Mouse (Mus musculus) heart, adult 2 months (tissue): ENCODE measurements around the gene Acbd7. TPM values are rescaled to one million over a fixed set of nuclear protein-coding genes. Genes with fewer than 3 reads are reported as not detected.

ENCODE experiments used
- DNase-seq, 2 experiments: peaks; one replicate each; pipeline ENCODE4 v3.0.0; 2021
- H3K27ac ChIP-seq: fragments of 200-600 bp; 2 replicates; pipeline ENCODE4 v1.8.1; 2022
- H3K27me3 ChIP-seq: fragments of 200-500 bp; 2 replicates; pipeline ENCODE4 v1.6.1; 2012; ENCODE audit warnings: mild to moderate bottlenecking, low read length, inconsistent platforms, mixed read lengths; ENCODE audit not compliant: control insufficient read depth, insufficient read depth
- H3K36me3 ChIP-seq: fragments of 200-500 bp; 2 replicates; pipeline ENCODE4 v1.6.1; 2012; ENCODE audit warnings: low read length, inconsistent platforms; ENCODE audit not compliant: control insufficient read depth, insufficient read depth
- H3K4me1 ChIP-seq: fragments of 200-500 bp; 2 replicates; pipeline ENCODE4 v1.6.1; 2011; ENCODE audit warnings: low read length; ENCODE audit not compliant: control insufficient read depth, insufficient read depth
- H3K4me3 ChIP-seq: fragments of 200-600 bp; 2 replicates; pipeline ENCODE4 v1.8.1; 2022
- H3K79me2 ChIP-seq: fragments of 200-500 bp; replicated peaks from 2 replicates; pipeline ENCODE4 v1.6.1; 2012; ENCODE audit warnings: mild to moderate bottlenecking, inconsistent platforms, low read length, moderate library complexity, mixed read lengths; ENCODE audit not compliant: control insufficient read depth, insufficient read depth
- H3K9ac ChIP-seq: fragments of 200-500 bp; 2 replicates; pipeline ENCODE4 v1.6.1; 2012; ENCODE audit warnings: low read depth, mild to moderate bottlenecking, control low read depth, inconsistent platforms, low read length, mixed read lengths
- CTCF ChIP-seq: fragments of 200-600 bp; IDR thresholded peaks from 2 replicates; pipeline ENCODE4 v1.8.1; 2022; ENCODE audit warnings: antibody characterized with exemption, mild to moderate bottlenecking, moderate library complexity
- EP300 ChIP-seq: fragments of 200-500 bp; IDR thresholded peaks from 2 replicates; pipeline ENCODE4 v1.6.1; 2011; ENCODE audit warnings: low read depth, low read length, control low read depth; ENCODE audit not compliant: insufficient read depth
- POLR2A ChIP-seq: fragments of 200-500 bp; IDR thresholded peaks from 2 replicates; pipeline ENCODE4 v1.6.1; 2011; ENCODE audit warnings: mild to moderate bottlenecking, low read depth, low read length, control low read depth; ENCODE audit not compliant: insufficient read depth
- WGBS: fragments of 180-500 bp; shearing (Covaris S2); methylation state at CpG from one replicate; pipeline ENCODE4 v1.1.7; 2018; 5-methylcytosine and 5-hydroxymethylcytosine counted together
- intact Hi-C: fragments of 180-260 bp; cut with DNase I; formaldehyde crosslinking; loops from one replicate; pipeline ENCODE4 v1.15.1; 2025
- long read RNA-seq: library from polyadenylated mRNA; stranded (forward); transcript quantifications from one replicate; pipeline ENCODE4 v2.0.0, GENCODE M21; 2021
- polyA plus RNA-seq: library from polyadenylated mRNA; depleted of rRNA; stranded (reverse); fragments of >200 nt; gene quantifications from 2 replicates; pipeline ENCODE4 v1.2.3, GENCODE M21; 2012; rRNA removed
- total RNA-seq, 2 experiments: library from RNA; stranded (reverse); gene quantifications; 2 replicates each; pipeline ENCODE4 v1.2.3; 2021

Acbd7 gene
- 1 to 10 TPM; 1.1 to 1.7 TPM for total RNA-seq
- polyA plus RNA-seq, result not detected in 2 replicates
- long read RNA-seq, result 0 reads

DNA sequence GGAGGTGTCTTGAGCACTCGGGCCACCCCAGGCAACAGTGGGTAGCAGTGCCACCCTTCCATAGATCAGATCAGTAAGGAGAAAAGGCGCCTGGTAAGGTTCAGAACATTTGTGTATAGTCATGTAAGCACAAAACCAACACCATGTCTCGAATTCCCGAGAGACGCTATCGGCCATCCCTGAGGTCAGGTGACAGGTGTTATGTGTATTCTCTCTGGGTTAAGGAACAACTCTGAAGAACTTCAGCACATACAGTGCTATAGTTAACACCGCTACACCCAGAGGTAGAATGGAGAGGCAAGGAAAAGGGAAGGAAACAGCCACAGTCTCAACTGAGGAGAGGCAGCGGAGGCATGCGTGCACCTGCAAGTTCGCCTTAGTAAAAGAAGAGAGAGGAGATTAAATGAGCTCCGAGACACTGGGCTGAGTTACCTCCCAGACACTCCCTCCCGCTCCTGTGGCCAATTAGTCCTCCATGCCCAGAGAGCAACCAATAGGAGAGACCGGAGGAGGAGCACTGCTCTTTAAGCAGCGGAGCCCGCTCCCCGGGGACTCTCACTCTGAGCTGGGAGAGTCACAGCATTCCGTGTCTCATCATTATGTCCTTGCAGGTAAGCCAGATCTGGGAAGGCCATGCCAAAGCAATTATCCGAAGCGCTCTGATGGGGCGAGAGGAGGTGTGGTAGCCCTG, at the start of gene Acbd7:
TSS of gene Acbd7 (plus strand) at position 558 of the 691 bp plus-strand sequence.
- peak within 1 kb of the TSS; percentile 34 for H3K4me3 ChIP-seq
- intact Hi-C loops, result no loop called here
- DNase-seq, result peak; percentile 27 to 41
- peaks cover 2% of the 10 kb centered on the region; the same call in 1 of the 2 replicates for H3K4me1 ChIP-seq
- H3K36me3 ChIP-seq, result no peaks in the 10 kb centered on the region; the same call in 1 of the 2 replicates
- H3K79me2 ChIP-seq, result no peaks in the 10 kb centered on the region; the same call in 1 of the 2 replicates
- no peak within 1 kb of the TSS for H3K27ac ChIP-seq
- no peak within 1 kb of the TSS for H3K9ac ChIP-seq
- H3K27me3 ChIP-seq, result no peaks in the 10 kb centered on the region; the same call in 1 of the 2 replicates
- no peak for TF ChIP-seq EP300
- TF ChIP-seq CTCF, result no peak
- TF ChIP-seq POLR2A, result no peak
- 5% methylated on average over 20 of the region's 20 CpGs for WGBS

DNA sequence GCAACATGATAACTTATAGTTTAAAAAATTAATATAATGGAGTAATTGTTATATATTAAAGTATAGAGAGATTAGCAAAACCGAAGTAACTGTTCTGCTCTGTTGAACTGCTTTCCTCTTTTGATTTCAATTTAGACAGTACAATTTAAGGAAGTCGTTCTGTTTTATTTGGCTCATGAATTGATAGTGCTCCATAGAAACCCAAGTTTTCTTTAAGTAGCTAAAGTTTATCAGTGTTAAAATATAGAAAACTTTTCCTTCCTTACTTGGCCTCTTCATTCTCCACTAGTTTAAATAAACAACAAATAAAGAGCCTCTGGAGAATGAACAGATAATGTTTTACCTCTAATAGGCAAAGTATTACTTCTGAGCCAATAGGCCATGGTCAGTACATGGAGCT, 49.7 kb upstream of the Acbd7 start:
- H3K36me3 ChIP-seq, result 0 out of 2 replicates have a peak, but pooled peaks cover 2% of the 10 kb centered on the region
- intact Hi-C loops, result no loop called here
- H3K4me3 ChIP-seq, result no peak overlapping the region
- WGBS, result 42% methylated on average over 2 of the region's 2 CpGs
- H3K9ac ChIP-seq, result no peak overlapping the region
- no peak for DNase-seq
- peaks cover 5% of the 10 kb centered on the region for H3K4me1 ChIP-seq
- H3K79me2 ChIP-seq, result no peaks in the 10 kb centered on the region
- no peak for TF ChIP-seq EP300
- TF ChIP-seq POLR2A, result no peak
- TF ChIP-seq CTCF, result no peak
- H3K27ac ChIP-seq, result no peak overlapping the region
- H3K27me3 ChIP-seq, result no peaks in the 10 kb centered on the region

DNA sequence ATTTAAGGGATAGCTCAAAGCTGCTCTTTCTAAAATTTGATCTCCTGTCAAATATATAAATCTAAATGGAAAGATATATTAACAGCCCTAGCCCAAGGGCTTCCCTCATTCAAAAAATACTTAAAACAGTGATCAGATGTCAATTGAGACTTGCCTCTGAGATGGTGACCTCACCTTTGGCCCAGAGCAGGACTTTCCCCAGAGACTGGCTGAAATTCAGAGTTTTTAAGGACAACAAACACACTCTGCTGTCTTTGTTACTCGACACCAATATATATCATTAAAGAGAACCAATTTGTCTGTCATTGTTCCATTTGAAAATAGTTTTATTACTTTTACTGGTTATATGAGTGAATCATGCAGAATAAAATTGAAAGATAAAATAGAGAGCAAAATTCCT, 46.4 kb upstream of the Acbd7 start:
- peaks cover 7% of the 10 kb centered on the region for H3K4me1 ChIP-seq
- H3K27ac ChIP-seq, result no peak overlapping the region
- H3K9ac ChIP-seq, result no peak overlapping the region
- no peaks in the 10 kb centered on the region for H3K79me2 ChIP-seq
- intact Hi-C loops, result no loop called here
- 0 out of 2 replicates have a peak, but pooled peaks cover 2% of the 10 kb centered on the region for H3K36me3 ChIP-seq
- 64% methylated on average over 1 of the region's 1 CpGs for WGBS
- DNase-seq, result no peak
- TF ChIP-seq EP300 (no peak), CTCF (no peak), POLR2A (no peak)
- no peaks in the 10 kb centered on the region for H3K27me3 ChIP-seq
- no peak overlapping the region for H3K4me3 ChIP-seq

DNA sequence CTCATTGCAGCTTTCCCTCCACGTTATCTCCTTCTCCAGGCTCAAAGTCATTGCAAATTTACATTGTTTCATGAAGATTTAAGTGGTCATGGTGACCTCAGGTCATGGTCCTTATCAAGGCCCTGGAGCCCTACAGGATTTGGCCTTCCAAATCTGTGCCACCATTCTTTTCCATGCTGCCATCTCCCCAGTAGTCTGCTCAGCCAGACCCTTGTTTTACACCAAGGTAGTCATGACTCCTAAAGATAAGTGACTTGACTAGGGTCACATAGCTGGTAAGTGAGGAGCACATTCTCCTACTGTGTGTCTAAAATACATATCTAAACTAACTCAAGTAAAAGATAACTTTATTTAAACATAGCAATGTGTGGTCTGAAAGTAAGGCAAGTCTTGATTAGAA, 43.8 kb upstream of the Acbd7 start:
- Histone ChIP-seq H3K79me2 (no peaks in the 10 kb centered on the region), H3K9ac (no peak overlapping the region), H3K27ac (no peak overlapping the region), H3K36me3 (no peaks in the 10 kb centered on the region), H3K4me3 (no peak overlapping the region), H3K4me1 (peaks cover 2% of the 10 kb centered on the region; the same call in 1 of the 2 replicates), H3K27me3 (no peaks in the 10 kb centered on the region)
- intact Hi-C loops, result no loop called here
- no peak for DNase-seq
- TF ChIP-seq EP300, result no peak
- no peak for TF ChIP-seq POLR2A
- TF ChIP-seq CTCF, result no peak
- WGBS, result 91% methylated on average over 1 of the region's 1 CpGs

DNA sequence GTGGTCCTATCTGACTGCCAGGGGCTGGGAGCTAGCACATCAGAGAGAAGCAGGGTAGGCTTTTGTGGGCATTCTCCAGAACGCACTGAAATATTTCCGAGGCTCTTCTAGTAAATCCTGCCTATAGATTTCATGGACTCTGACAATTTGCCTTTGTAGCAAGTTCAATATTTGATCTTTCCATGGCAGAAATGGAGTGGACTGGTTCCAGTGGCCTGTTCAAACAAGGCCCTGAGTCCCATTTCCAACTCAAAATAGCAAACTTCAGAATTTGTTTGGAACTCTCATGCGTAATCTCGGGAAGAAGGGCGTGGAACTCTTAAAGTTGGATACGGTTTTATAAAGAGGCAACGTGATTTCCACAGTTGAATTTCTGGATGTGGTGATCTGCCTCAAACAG, 40.1 kb upstream of the Acbd7 start:
- TF ChIP-seq CTCF (no peak), POLR2A (no peak), EP300 (no peak)
- peaks cover 4% of the 10 kb centered on the region; the same call in 1 of the 2 replicates for H3K79me2 ChIP-seq

DNA sequence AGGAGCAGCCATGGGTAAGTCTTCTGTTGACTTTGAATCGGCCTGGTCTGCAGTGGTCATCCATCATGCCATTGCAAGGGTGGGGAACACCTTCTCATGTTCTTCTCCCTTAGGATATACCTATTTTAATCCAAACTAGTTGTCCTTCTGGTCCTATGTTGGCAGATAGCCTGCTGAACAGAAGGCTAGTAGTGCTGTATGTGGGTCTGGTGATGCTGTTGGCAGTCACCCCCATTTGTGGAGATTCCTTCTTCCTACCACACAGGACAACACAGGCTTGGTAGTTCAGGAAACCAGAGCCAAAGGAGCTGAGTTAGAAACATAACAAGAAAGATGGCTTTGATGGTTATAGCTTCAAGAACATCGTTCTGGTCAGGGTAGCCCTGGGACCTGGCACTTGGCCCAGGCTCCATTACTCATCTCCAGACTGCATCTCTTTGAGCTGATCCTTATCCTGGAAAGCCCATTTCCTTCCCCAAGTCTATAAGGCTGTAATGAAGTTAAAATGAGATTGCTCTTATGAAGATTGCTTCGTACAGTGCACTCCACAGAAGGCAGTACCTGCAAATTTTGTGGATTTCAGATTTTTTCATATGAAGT, 30.4 kb upstream of the Acbd7 start:
- Histone ChIP-seq H3K36me3 (peaks cover 3% of the 10 kb centered on the region; the same call in 1 of the 2 replicates), H3K79me2 (peaks cover 4% of the 10 kb centered on the region), H3K27ac (no peak overlapping the region), H3K4me3 (no peak overlapping the region), H3K4me1 (no peaks in the 10 kb centered on the region), H3K27me3 (no peaks in the 10 kb centered on the region), H3K9ac (no peak overlapping the region)
- DNase-seq, result no peak
- TF ChIP-seq CTCF (no peak), POLR2A (no peak), EP300 (no peak)
- WGBS, result 55% methylated on average over 3 of the region's 3 CpGs
- intact Hi-C loops, result no loop called here

More for the DNA sequence above, 40.1 kb upstream of the Acbd7 start:
- no peaks in the 10 kb centered on the region for H3K36me3 ChIP-seq
- H3K9ac ChIP-seq, result no peak overlapping the region
- H3K4me3 ChIP-seq, result no peak overlapping the region
- no peaks in the 10 kb centered on the region for H3K27me3 ChIP-seq
- intact Hi-C loops, result no loop called here
- no peak overlapping the region for H3K27ac ChIP-seq
- H3K4me1 ChIP-seq, result peaks cover 2% of the 10 kb centered on the region; the same call in 1 of the 2 replicates
- 74% methylated on average over 7 of the region's 7 CpGs for WGBS
- DNase-seq, result no peak
